Mouse (Mus musculus) MEL-GATA-1-ER (cell line): ENCODE measurements around the gene Lars2.

Source experiments
- DNase-seq: peaks from one replicate; pipeline ENCODE4 v3.0.0-alpha.2; 2012; ENCODE audit warnings: low read depth; ENCODE audit errors: extremely low read depth

The Lars2 gene

GRCm38 (mm10) chr9:123475569-123475968, 108.8 kb downstream of the Lars2 start:
- no peak for DNase-seq

- DNase-seq: peak; percentile 40
Observed at GRCm38 (mm10) chr9:123478031-123478585, 111.4 kb downstream of the Lars2 start.

GRCm38 (mm10) chr9:123478586-123479195, 112.0 kb downstream of the Lars2 start, which contains the start of gene Limd1:
Gene Limd1, plus strand, starts transcription at chr9:123478706.
- DNase-seq: peak; percentile 45

GRCm38 (mm10) chr9:123479196-123479669, 112.5 kb downstream of the Lars2 start:
- peak; percentile 22 for DNase-seq

GRCm38 (mm10) chr9:123479876-123480252, 113.1 kb downstream of the Lars2 start:
- DNase-seq: no peak

GRCm38 (mm10) chr9:123480253-123480921, 113.7 kb downstream of the Lars2 start:
- peak; percentile 82 for DNase-seq

GRCm38 (mm10) chr9:123481136-123481535, 114.4 kb downstream of the Lars2 start:
- DNase-seq: no peak

GRCm38 (mm10) chr9:123483598-123483997, 116.9 kb downstream of the Lars2 start:
- no peak for DNase-seq

GRCm38 (mm10) chr9:123484830-123485229, 118.1 kb downstream of the Lars2 start:
- DNase-seq: no peak

- DNase-seq: no peak
Observed at GRCm38 (mm10) chr9:123485561-123485960, 118.8 kb downstream of the Lars2 start.

GRCm38 (mm10) chr9:123486635-123487034, 119.9 kb downstream of the Lars2 start:
- no peak for DNase-seq

GRCm38 (mm10) chr9:123489073-123489472, 122.3 kb downstream of the Lars2 start:
- DNase-seq: no peak

GRCm38 (mm10) chr9:123489727-123490343, 123.1 kb downstream of the Lars2 start:
- no peak for DNase-seq

- no peak for DNase-seq
Observed at GRCm38 (mm10) chr9:123490930-123491329, 124.2 kb downstream of the Lars2 start.

- DNase-seq: no peak
Observed at GRCm38 (mm10) chr9:123491917-123492585, 125.3 kb downstream of the Lars2 start.

- no peak for DNase-seq
Observed at GRCm38 (mm10) chr9:123496665-123497064, 129.9 kb downstream of the Lars2 start.

GRCm38 (mm10) chr9:123497906-123498305, 131.2 kb downstream of the Lars2 start:
- no peak for DNase-seq

- DNase-seq: no peak
Observed at GRCm38 (mm10) chr9:123500480-123500879, 133.8 kb downstream of the Lars2 start.

- no peak for DNase-seq
Observed at GRCm38 (mm10) chr9:123503171-123503834, 136.6 kb downstream of the Lars2 start.

GRCm38 (mm10) chr9:123504325-123504724, 137.6 kb downstream of the Lars2 start:
- DNase-seq: peak; percentile 40

GRCm38 (mm10) chr9:123505598-123505997, 138.9 kb downstream of the Lars2 start:
- no peak for DNase-seq
